Mouse (Mus musculus) myocyte (in vitro differentiated cells): ENCODE results near the gene Plg. TPM values are rescaled to one million over a fixed set of nuclear protein-coding genes. Genes with fewer than 3 reads are reported as not detected.
A peak's percentile ranks its signal among the peaks of the same experiment; 100 is the strongest.

Experiments used
- H3K27me3 ChIP-seq: one replicate; pipeline ENCODE4 v1.6.1; 2011; ENCODE audit not compliant: control insufficient read depth, insufficient read depth, insufficient read length
- H3K36me3 ChIP-seq: one replicate; pipeline ENCODE4 v1.6.1; 2011; ENCODE audit not compliant: control insufficient read depth, insufficient read depth
- H3K4me2 ChIP-seq: one replicate; pipeline ENCODE4 v1.6.1; 2011; ENCODE audit warnings: low read depth, control low read depth
- H3K4me3 ChIP-seq: one replicate; pipeline ENCODE4 v1.5.1; 2011; ENCODE audit warnings: mild to moderate bottlenecking, control low read depth, moderate library complexity
- H3K79me2 ChIP-seq: one replicate; pipeline ENCODE4 v1.6.1; 2011; ENCODE audit not compliant: control insufficient read depth, insufficient read depth
- H3ac ChIP-seq: one replicate; pipeline ENCODE4 v1.6.1; 2011; ENCODE audit not compliant: control insufficient read depth, insufficient read length
- CEBPB ChIP-seq: IDR thresholded peaks from 2 replicates; pipeline ENCODE4 v1.6.1; 2011; ENCODE audit warnings: mild to moderate bottlenecking, moderate library complexity; ENCODE audit not compliant: poor library complexity, insufficient read depth, severe bottlenecking
- E2F4 ChIP-seq: IDR thresholded peaks from one replicate; pipeline ENCODE4 v1.6.1; 2011; ENCODE audit warnings: mild to moderate bottlenecking, control low read depth, moderate library complexity; ENCODE audit not compliant: insufficient read depth
- MAX ChIP-seq: IDR thresholded peaks from one replicate; pipeline ENCODE4 v1.6.1; 2011; ENCODE audit warnings: low read depth, mild to moderate bottlenecking, control low read depth
- MYOD1 ChIP-seq, 3 experiments: IDR thresholded peaks; one replicate each; pipeline ENCODE4 v1.6.1; 2011; ENCODE audit warnings: control low read depth in 2 of 3, low read depth in 2 of 3, mild to moderate bottlenecking in 2 of 3, moderate library complexity in 1 of 3; ENCODE audit not compliant: insufficient read length in 2 of 3, control insufficient read depth in 1 of 3
- MYOG ChIP-seq, 3 experiments: IDR thresholded peaks; one replicate each; pipeline ENCODE4 v1.6.1; 2011; ENCODE audit warnings: control low read depth in 2 of 3, low read depth in 2 of 3, mild to moderate bottlenecking in 2 of 3; ENCODE audit not compliant: insufficient read length in 2 of 3, control insufficient read depth in 1 of 3, insufficient read depth in 1 of 3
- POLR2A ChIP-seq: IDR thresholded peaks from one replicate; pipeline ENCODE4 v1.6.1; 2011; ENCODE audit warnings: low read depth, mild to moderate bottlenecking, control low read depth, moderate library complexity; ENCODE audit not compliant: insufficient read length
- POLR2AphosphoS2 ChIP-seq: IDR thresholded peaks from one replicate; pipeline ENCODE4 v1.6.1; 2011; ENCODE audit warnings: low read depth, control low read depth; ENCODE audit not compliant: insufficient read length
- REST ChIP-seq: IDR thresholded peaks from one replicate; pipeline ENCODE4 v1.6.1; 2011; ENCODE audit warnings: mild to moderate bottlenecking, control low read depth, moderate library complexity; ENCODE audit not compliant: insufficient read depth, insufficient read length
- SRF ChIP-seq: IDR thresholded peaks from one replicate; pipeline ENCODE4 v1.6.1; 2011; ENCODE audit warnings: low read depth; ENCODE audit not compliant: control insufficient read depth, insufficient read length
- TCF12 ChIP-seq: IDR thresholded peaks from one replicate; pipeline ENCODE4 v1.6.1; 2011; ENCODE audit warnings: mild to moderate bottlenecking, control low read depth; ENCODE audit not compliant: poor library complexity, insufficient read depth, severe bottlenecking
- TCF3 ChIP-seq: IDR thresholded peaks from one replicate; pipeline ENCODE4 v1.6.1; 2011; ENCODE audit warnings: low read depth, control low read depth; ENCODE audit not compliant: insufficient read length
- USF1 ChIP-seq: IDR thresholded peaks from one replicate; pipeline ENCODE4 v1.6.1; 2011; ENCODE audit warnings: low read depth, mild to moderate bottlenecking, control low read depth, moderate library complexity
- polyA plus RNA-seq: library from polyadenylated mRNA; unstranded; fragments of >200 nt; fragmentation: generic; extraction: Trizol; gene quantifications from one replicate; pipeline ENCODE4 v1.2.1, GENCODE M21; 2012; ENCODE audit warnings: missing spikeins

Plg gene
- not detected for polyA plus RNA-seq

DNA sequence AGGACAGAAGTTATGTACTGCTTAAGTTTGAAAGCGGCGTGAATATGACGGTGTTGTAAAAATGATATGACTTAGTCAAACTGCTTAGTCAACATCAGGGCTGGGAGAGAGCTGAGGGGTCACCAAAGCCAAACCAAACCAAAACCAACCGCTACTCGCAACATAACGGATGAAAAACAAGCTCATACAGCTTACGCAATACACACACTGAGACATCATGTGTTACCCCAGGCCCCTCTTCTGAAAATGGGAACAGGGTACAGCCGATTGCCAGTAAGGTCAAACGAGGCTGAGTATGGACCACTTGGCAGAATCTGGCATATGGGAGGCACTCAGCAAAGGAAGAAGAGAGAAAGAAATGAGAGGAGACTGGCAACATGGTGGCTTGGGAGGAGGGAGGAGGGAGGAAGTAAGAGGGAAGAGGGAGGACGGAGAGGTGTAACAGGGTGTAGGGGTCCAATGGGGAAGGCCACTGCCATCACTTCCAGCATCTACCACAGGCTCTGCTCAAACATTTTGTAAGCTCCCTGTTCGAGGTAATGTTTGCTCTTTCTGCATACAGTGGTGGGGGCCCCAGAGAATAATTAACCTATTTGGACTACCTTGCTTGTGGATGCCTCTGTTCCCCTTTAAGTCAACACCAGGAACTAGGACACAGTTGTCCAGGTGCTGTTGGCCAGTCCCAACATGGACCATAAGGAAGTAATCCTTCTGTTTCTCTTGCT is at the start of gene Plg:
TSS of gene Plg (plus strand) at position 628 of the 725 bp plus-strand sequence.
- no peaks in the 10 kb centered on the region for H3K79me2 ChIP-seq
- no peak within 1 kb of the TSS for H3ac ChIP-seq
- no peak within 1 kb of the TSS for H3K4me2 ChIP-seq
- H3K27me3 ChIP-seq, result no peaks in the 10 kb centered on the region
- H3K36me3 ChIP-seq, result no peaks in the 10 kb centered on the region
- H3K4me3 ChIP-seq, result no peak within 1 kb of the TSS
- TF ChIP-seq REST (no peak), SRF (no peak), TCF3 (no peak), POLR2AphosphoS2 (no peak), MYOG (IDR thresholded peaks at IDR 0.05; ENCODE audit: control insufficient read depth in 1 of 3, insufficient read depth in 1 of 3, insufficient read length in 2 of 3, low read depth in 2 of 3) (no peak), POLR2A (no peak), USF1 (no peak), TCF12 (no peak), E2F4 (no peak), CEBPB (no peak), MYOD1 (IDR thresholded peaks at IDR 0.05; ENCODE audit: control insufficient read depth in 1 of 3, insufficient read length in 2 of 3, low read depth in 2 of 3) (no peak), MAX (no peak)

DNA sequence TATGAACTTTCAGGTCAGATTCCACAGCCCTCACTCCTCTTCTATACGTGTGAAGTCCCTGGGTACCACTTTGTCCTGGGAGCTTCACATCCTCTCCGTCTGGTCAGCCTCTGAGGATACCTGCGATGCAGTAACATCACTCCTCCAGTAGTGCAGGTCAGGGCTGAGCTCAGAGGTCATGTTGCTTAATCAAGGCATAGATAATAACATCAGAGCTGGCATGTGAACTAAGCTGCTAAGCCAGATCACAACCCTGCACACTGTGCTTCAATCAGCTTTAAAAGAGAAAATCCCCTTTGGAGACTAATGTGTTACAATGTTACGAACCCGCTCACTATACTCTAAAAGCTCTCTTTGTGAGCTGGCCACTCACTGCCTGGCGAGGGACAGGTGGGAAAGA is 43.3 kb upstream of the Plg start:
- TF ChIP-seq POLR2AphosphoS2, result no peak
- no peak for TF ChIP-seq MYOD1 (IDR thresholded peaks at IDR 0.05; ENCODE audit: control insufficient read depth in 1 of 3, insufficient read length in 2 of 3, low read depth in 2 of 3)
- TF ChIP-seq E2F4, result no peak
- TF ChIP-seq TCF12, result no peak
- no peak for TF ChIP-seq MYOG (IDR thresholded peaks at IDR 0.05; ENCODE audit: control insufficient read depth in 1 of 3, insufficient read depth in 1 of 3, insufficient read length in 2 of 3, low read depth in 2 of 3)
- TF ChIP-seq TCF3, result no peak
- no peak for TF ChIP-seq REST
- TF ChIP-seq CEBPB, result no peak
- TF ChIP-seq USF1, result no peak
- no peak for TF ChIP-seq MAX
- TF ChIP-seq POLR2A, result no peak
- TF ChIP-seq SRF, result no peak
- H3K4me2 ChIP-seq, result no peak overlapping the region
- H3K36me3 ChIP-seq, result no peaks in the 10 kb centered on the region
- no peaks in the 10 kb centered on the region for H3K79me2 ChIP-seq
- no peak overlapping the region for H3ac ChIP-seq
- no peaks in the 10 kb centered on the region for H3K27me3 ChIP-seq
- H3K4me3 ChIP-seq, result no peak overlapping the region

DNA sequence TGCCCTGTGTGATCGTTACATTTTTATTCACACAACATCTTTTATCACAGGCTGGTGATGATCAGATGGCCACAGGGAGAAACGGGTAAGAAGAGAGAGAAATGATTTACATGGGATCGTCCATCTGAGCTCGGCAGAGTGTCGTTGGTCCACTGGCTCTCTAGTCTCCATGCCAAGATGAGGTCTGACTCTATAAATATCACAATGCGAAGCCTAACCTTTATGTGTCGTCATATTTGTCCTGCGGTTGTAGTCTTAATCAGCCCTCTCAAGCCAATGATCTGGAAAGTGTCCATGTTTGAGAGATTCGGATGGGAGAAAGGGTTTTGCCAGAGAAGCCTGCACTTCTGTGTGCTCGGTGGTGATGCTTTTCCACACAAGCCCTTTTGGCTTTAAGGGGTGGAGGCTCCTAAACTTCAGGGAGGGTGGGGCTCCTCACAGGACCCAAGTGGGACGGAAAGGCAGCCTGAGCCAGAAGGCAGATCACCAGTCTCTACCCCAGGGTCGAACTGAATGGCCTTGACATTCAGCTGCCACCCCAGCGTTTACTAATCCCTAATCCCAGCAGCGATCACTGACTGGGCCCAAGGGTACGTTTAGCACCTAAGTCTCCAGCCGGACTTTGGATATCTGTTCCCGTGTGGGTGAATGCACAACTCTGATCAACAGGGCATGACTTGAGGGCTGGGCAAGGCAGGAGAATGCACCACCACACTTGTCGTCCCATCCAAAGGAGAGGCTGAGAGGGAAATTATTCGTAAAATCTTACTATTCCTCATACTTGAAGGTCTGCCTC is 42.1 kb upstream of the Plg start:
- Histone ChIP-seq H3K79me2 (no peaks in the 10 kb centered on the region), H3K27me3 (no peaks in the 10 kb centered on the region), H3K4me2 (no peak overlapping the region), H3K4me3 (no peak overlapping the region), H3ac (no peak overlapping the region), H3K36me3 (no peaks in the 10 kb centered on the region)
- TF ChIP-seq MAX, result no peak
- no peak for TF ChIP-seq POLR2A
- no peak for TF ChIP-seq MYOG (IDR thresholded peaks at IDR 0.05; ENCODE audit: control insufficient read depth in 1 of 3, insufficient read depth in 1 of 3, insufficient read length in 2 of 3, low read depth in 2 of 3)
- no peak for TF ChIP-seq E2F4
- no peak for TF ChIP-seq REST
- TF ChIP-seq CEBPB, result no peak
- TF ChIP-seq TCF12, result no peak
- no peak for TF ChIP-seq SRF
- no peak for TF ChIP-seq TCF3
- no peak for TF ChIP-seq MYOD1 (IDR thresholded peaks at IDR 0.05; ENCODE audit: control insufficient read depth in 1 of 3, insufficient read length in 2 of 3, low read depth in 2 of 3)
- no peak for TF ChIP-seq USF1

DNA sequence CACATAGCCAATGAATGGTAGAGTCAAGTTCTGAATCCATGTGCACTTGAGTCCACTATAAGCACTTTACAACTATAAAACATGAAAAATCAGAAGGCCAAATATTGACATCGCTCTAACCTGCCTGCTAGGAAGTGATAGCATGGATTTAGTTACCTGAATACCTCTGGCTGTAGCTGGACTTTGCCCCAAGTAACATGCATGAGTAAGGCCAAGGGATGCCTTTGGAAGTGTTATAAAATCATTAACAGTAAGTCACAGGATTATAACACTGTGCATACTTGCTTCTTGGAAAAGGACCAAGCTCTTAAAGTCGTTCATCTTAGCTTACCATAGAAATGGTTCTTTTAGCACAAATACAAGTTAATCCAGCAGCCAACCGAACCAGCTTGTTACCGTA is 41.3 kb upstream of the Plg start:
- no peaks in the 10 kb centered on the region for H3K79me2 ChIP-seq
- H3K27me3 ChIP-seq, result no peaks in the 10 kb centered on the region
- no peaks in the 10 kb centered on the region for H3K36me3 ChIP-seq
- no peak overlapping the region for H3K4me2 ChIP-seq
- no peak overlapping the region for H3ac ChIP-seq
- TF ChIP-seq REST (no peak), CEBPB (no peak), MAX (no peak)
- H3K4me3 ChIP-seq, result no peak overlapping the region

DNA sequence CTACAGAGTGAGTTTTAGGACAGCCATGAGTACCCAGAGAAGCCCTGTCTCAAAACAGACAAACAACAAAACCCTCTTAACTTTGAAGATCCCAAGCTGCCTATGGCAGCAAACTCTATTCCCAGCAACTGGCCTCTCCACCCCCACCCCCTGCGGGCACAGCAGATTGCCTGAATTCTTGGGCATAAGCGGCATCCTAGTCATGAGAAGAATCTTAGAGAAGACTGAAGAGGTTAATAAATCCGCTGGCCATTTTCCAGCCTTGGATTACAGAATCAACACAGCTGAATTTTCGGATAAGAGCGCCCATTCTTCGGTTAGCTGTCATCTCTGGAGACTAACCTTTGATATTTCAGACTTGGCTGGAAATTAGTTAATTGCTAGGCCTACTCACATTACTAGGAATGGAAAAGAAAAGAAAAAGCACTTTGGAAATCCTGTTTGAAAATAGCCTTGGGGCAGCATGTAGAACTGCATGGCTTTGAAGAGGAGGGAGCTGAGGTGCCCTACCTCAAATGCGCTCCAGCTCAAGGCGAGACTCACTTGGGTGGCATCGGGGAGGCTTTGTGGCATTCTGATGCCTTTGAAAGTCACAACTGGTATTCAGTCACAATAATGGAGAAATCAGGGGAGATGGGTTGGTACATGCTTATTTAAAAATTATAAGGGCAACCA is 34.6 kb upstream of the Plg start:
- Histone ChIP-seq H3ac (no peak overlapping the region), H3K36me3 (no peaks in the 10 kb centered on the region), H3K27me3 (no peaks in the 10 kb centered on the region), H3K79me2 (no peaks in the 10 kb centered on the region), H3K4me2 (no peak overlapping the region), H3K4me3 (no peak overlapping the region)
- peak in 1 of 3 experiments; percentile 55 for TF ChIP-seq MYOG (IDR thresholded peaks at IDR 0.05; ENCODE audit: control insufficient read depth in 1 of 3, insufficient read depth in 1 of 3, insufficient read length in 2 of 3, low read depth in 2 of 3)
- no peak for TF ChIP-seq POLR2A
- TF ChIP-seq TCF12, result peak; percentile 4
- TF ChIP-seq MYOD1 (IDR thresholded peaks at IDR 0.05; ENCODE audit: control insufficient read depth in 1 of 3, insufficient read length in 2 of 3, low read depth in 2 of 3), result no peak
